Mouse (Mus musculus) right cerebral cortex, postnatal 25 days (tissue): ENCODE results near the gene Tle2.

ENCODE experiments used
- DNase-seq: peaks from one replicate; pipeline ENCODE4 v3.0.0; 2022

The Tle2 gene

GRCm38 (mm10) chr10:81574081-81575056, at the start of gene Tle2:
TSS of gene Tle2 (plus strand) at chr10:81574561.
- no peak for DNase-seq

GRCm38 (mm10) chr10:81525017-81525694, 49.2 kb upstream of the Tle2 start:
- no peak for DNase-seq

- peak; percentile 47 for DNase-seq
These were observed 47.6 kb upstream of the Tle2 start for GRCm38 (mm10) chr10:81526779-81527178.

GRCm38 (mm10) chr10:81534826-81535225, 39.5 kb upstream of the Tle2 start:
- DNase-seq, result no peak

GRCm38 (mm10) chr10:81536734-81537133, 37.6 kb upstream of the Tle2 start:
- no peak for DNase-seq

- no peak for DNase-seq
These were observed 36.9 kb upstream of the Tle2 start for GRCm38 (mm10) chr10:81537429-81537828.

GRCm38 (mm10) chr10:81538321-81539048, 35.9 kb upstream of the Tle2 start:
- no peak for DNase-seq

GRCm38 (mm10) chr10:81541363-81541762, 33.0 kb upstream of the Tle2 start:
- no peak for DNase-seq

- no peak for DNase-seq
These were observed 32.6 kb upstream of the Tle2 start for GRCm38 (mm10) chr10:81541803-81542202.

GRCm38 (mm10) chr10:81542727-81543460, 31.5 kb upstream of the Tle2 start:
- no peak for DNase-seq

- DNase-seq, result no peak
These were observed 30.7 kb upstream of the Tle2 start for GRCm38 (mm10) chr10:81543633-81544032.

- DNase-seq, result no peak
These were observed 29.8 kb upstream of the Tle2 start for GRCm38 (mm10) chr10:81544296-81545160.

GRCm38 (mm10) chr10:81545161-81545747, 29.1 kb upstream of the Tle2 start, which contains the start of gene Gna11:
TSS of gene Gna11 (minus strand) at chr10:81545190.
- DNase-seq, result peak; percentile 100

- DNase-seq, result no peak
These were observed 28.0 kb upstream of the Tle2 start for GRCm38 (mm10) chr10:81546332-81546731.

- no peak for DNase-seq
These were observed 27.4 kb upstream of the Tle2 start for GRCm38 (mm10) chr10:81546788-81547571.

GRCm38 (mm10) chr10:81548944-81549343, 25.4 kb upstream of the Tle2 start:
- DNase-seq, result no peak

GRCm38 (mm10) chr10:81550257-81550656, 24.1 kb upstream of the Tle2 start:
- DNase-seq, result no peak

- peak; percentile 78 for DNase-seq
These were observed 22.7 kb upstream of the Tle2 start for GRCm38 (mm10) chr10:81551597-81552102.

- no peak for DNase-seq
These were observed 21.1 kb upstream of the Tle2 start for GRCm38 (mm10) chr10:81553232-81553631.
